Comparison of ENCODE assay signal across 28 mouse cellular contexts in the genomic region with DNA sequence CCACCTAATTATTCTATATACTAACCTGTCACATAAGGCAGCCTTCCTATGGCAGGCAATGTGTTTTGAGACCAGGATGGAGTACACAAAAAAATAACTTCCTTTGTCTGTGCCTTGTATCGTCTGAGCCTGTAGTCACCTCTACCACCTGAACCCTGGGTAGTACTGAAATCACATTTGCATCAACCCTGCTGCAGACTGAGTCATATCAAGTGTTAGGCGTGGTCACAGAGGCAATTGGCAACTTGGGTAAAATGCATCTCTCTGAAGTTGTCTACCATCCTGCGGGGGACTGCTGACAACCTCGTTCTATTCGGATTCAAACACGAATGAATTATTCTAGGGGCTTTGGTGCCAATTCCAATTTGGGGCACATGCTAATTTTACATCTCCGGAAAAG. TPM values are rescaled to one million over a fixed set of nuclear protein-coding genes. Genes with fewer than 3 reads are reported as not detected.
DNase-seq lines count a peak whose midpoint lies in the region; ATAC-seq lines count a peak whose summit lies in the region.
"Had no signal": no experiment of that assay in that cellular context is flagged by ENCODE, and none has a peak within 500 bp of the region (broad histone marks: within the 10 kb centered on the region; RNA-seq: fewer than 3 reads in every experiment).

No protein-coding gene starts in this region.

- no peak overlapping the region for H3K9ac ChIP-seq in forebrain, embryonic 13.5 days
- H3K9ac ChIP-seq in hindbrain, embryonic 11.5 days (ENCODE audit: low read depth, low read length): no peak overlapping the region
- H3K9ac ChIP-seq in hindbrain, embryonic 16.5 days (ENCODE audit: low read depth, low read length): no peak overlapping the region
- no peak overlapping the region for H3K9ac ChIP-seq in neural tube, embryonic 13.5 days
- H3K9ac ChIP-seq in neural tube, embryonic 15.5 days (replicated peaks): no peak overlapping the region
- H3K9ac ChIP-seq: embryonic facial prominence, embryonic 13.5 days; forebrain, embryonic 15.5 days; intestine, embryonic 15.5 days had no signal

- no peak for ATAC-seq in forebrain, embryonic 13.5 days
- no peak for ATAC-seq in hindbrain, embryonic 11.5 days (ENCODE audit: low FRiP score)
- no peak for ATAC-seq in hindbrain, embryonic 16.5 days
- no peak for ATAC-seq in neural tube, embryonic 13.5 days (ENCODE audit: low read depth)
- no peak for ATAC-seq in neural tube, embryonic 15.5 days (ENCODE audit: low FRiP score)
- ATAC-seq: forebrain, embryonic 15.5 days; intestine, embryonic 15.5 days; Patski had no signal

- no peaks in the 10 kb centered on the region for H3K27me3 ChIP-seq in forebrain, embryonic 10.5 days (ENCODE audit: poor library complexity, severe bottlenecking)
- H3K27me3 ChIP-seq in forebrain, embryonic 13.5 days: no peaks in the 10 kb centered on the region
- no peaks in the 10 kb centered on the region for H3K27me3 ChIP-seq in hindbrain, embryonic 11.5 days (ENCODE audit: control insufficient read depth, insufficient read depth, low read length)
- no peaks in the 10 kb centered on the region for H3K27me3 ChIP-seq in hindbrain, embryonic 16.5 days (replicated peaks; ENCODE audit: control insufficient read depth, insufficient read depth, low read length)
- no peaks in the 10 kb centered on the region for H3K27me3 ChIP-seq in neural tube, embryonic 13.5 days
- H3K27me3 ChIP-seq in neural tube, embryonic 15.5 days (replicated peaks): no peaks in the 10 kb centered on the region
- H3K27me3 ChIP-seq: embryonic facial prominence, embryonic 13.5 days; forebrain, embryonic 15.5 days; intestine, embryonic 15.5 days; Patski had no signal

- no peaks in the 10 kb centered on the region for H3K9me3 ChIP-seq in forebrain, embryonic 10.5 days
- no peaks in the 10 kb centered on the region for H3K9me3 ChIP-seq in forebrain, embryonic 13.5 days (replicated peaks)
- H3K9me3 ChIP-seq in hindbrain, embryonic 11.5 days (ENCODE audit: control insufficient read depth, low read length): no peaks in the 10 kb centered on the region
- no peaks in the 10 kb centered on the region for H3K9me3 ChIP-seq in hindbrain, embryonic 16.5 days (ENCODE audit: control insufficient read depth, low read length)
- H3K9me3 ChIP-seq in neural tube, embryonic 13.5 days: no peaks in the 10 kb centered on the region
- H3K9me3 ChIP-seq in neural tube, embryonic 15.5 days (replicated peaks): no peaks in the 10 kb centered on the region
- H3K9me3 ChIP-seq: embryonic facial prominence, embryonic 10.5 days; embryonic facial prominence, embryonic 13.5 days; forebrain, embryonic 15.5 days; G1E; intestine, embryonic 15.5 days had no signal

- no peaks in the 10 kb centered on the region for H3K36me3 ChIP-seq in forebrain, embryonic 10.5 days (replicated peaks)
- H3K36me3 ChIP-seq in forebrain, embryonic 13.5 days (ENCODE audit: poor library complexity, severe bottlenecking): peaks cover 14% of the 10 kb centered on the region
- H3K36me3 ChIP-seq in hindbrain, embryonic 11.5 days (ENCODE audit: control insufficient read depth, insufficient read depth, low read length): no peaks in the 10 kb centered on the region
- peaks cover 2% of the 10 kb centered on the region; the same call in 1 of the 2 replicates for H3K36me3 ChIP-seq in hindbrain, embryonic 16.5 days (ENCODE audit: control insufficient read depth, insufficient read depth, low read length)
- H3K36me3 ChIP-seq in neural tube, embryonic 13.5 days: peaks cover 51% of the 10 kb centered on the region
- peaks cover 32% of the 10 kb centered on the region for H3K36me3 ChIP-seq in neural tube, embryonic 15.5 days
- H3K36me3 ChIP-seq: embryonic facial prominence, embryonic 10.5 days; embryonic facial prominence, embryonic 13.5 days; G1E; intestine, embryonic 15.5 days had no signal

- DNase-seq in forebrain, embryonic 10.5 days (ENCODE audit: extremely low spot score, low spot score): no peak
- DNase-seq in hindbrain, embryonic 11.5 days (ENCODE audit: low spot score): no peak
- no peak for DNase-seq in adrenal gland, postnatal 36 days
- DNase-seq in yolk sac, embryonic 10.5 days (ENCODE audit: low spot score): no peak
- DNase-seq: adrenal gland, postnatal 10 days; cerebellum, adult 11 months; cerebellum, adult 8-10 months; cerebellum, postnatal 10 days; cerebellum, postnatal 36 days; embryo, embryonic 11 days; gastrocnemius, adult 2 months; gastrocnemius, postnatal 14 days; heart, adult 11 months; kidney, adult 11 months had no signal

- no peak overlapping the region for H3K4me3 ChIP-seq in forebrain, embryonic 10.5 days
- H3K4me3 ChIP-seq in forebrain, embryonic 13.5 days: no peak overlapping the region
- no peak overlapping the region for H3K4me3 ChIP-seq in hindbrain, embryonic 11.5 days (ENCODE audit: low read depth, low read length)
- H3K4me3 ChIP-seq in hindbrain, embryonic 16.5 days (ENCODE audit: low read length): no peak overlapping the region
- no peak overlapping the region for H3K4me3 ChIP-seq in neural tube, embryonic 13.5 days
- no peak overlapping the region for H3K4me3 ChIP-seq in neural tube, embryonic 15.5 days (replicated peaks)
- H3K4me3 ChIP-seq: embryonic facial prominence, embryonic 10.5 days; embryonic facial prominence, embryonic 13.5 days; erythroblast, embryonic 14.5 days; forebrain, embryonic 15.5 days; gastrocnemius, adult 2 months; intestine, embryonic 15.5 days had no signal

- 94% methylated on average over 7 of the region's 7 CpGs for WGBS in forebrain, embryonic 10.5 days
- WGBS in forebrain, embryonic 13.5 days: 90% methylated on average over 7 of the region's 7 CpGs
- 93% methylated on average over 7 of the region's 7 CpGs for WGBS in hindbrain, embryonic 11.5 days
- WGBS in hindbrain, embryonic 16.5 days: 85% methylated on average over 7 of the region's 7 CpGs
- 91% methylated on average over 7 of the region's 7 CpGs for WGBS in neural tube, embryonic 13.5 days
- 90% methylated on average over 7 of the region's 7 CpGs for WGBS in neural tube, embryonic 15.5 days

- H3K4me1 ChIP-seq in forebrain, embryonic 10.5 days: peaks cover 63% of the 10 kb centered on the region
- H3K4me1 ChIP-seq in forebrain, embryonic 13.5 days: peaks cover 46% of the 10 kb centered on the region
- peaks cover 18% of the 10 kb centered on the region for H3K4me1 ChIP-seq in hindbrain, embryonic 11.5 days (replicated peaks; ENCODE audit: control insufficient read depth, insufficient read depth, low read length)
- H3K4me1 ChIP-seq in hindbrain, embryonic 16.5 days (ENCODE audit: control insufficient read depth, insufficient read depth, low read depth, low read length): peaks cover 14% of the 10 kb centered on the region
- H3K4me1 ChIP-seq in neural tube, embryonic 13.5 days (replicated peaks): peaks cover 55% of the 10 kb centered on the region
- H3K4me1 ChIP-seq in neural tube, embryonic 15.5 days: peaks cover 32% of the 10 kb centered on the region

- H3K27ac ChIP-seq in forebrain, embryonic 10.5 days: peak overlapping the region; percentile 22; the same call in 1 of the 2 replicates
- no peak overlapping the region for H3K27ac ChIP-seq in forebrain, embryonic 13.5 days
- peak overlapping the region; percentile 42; the same call in 1 of the 2 replicates for H3K27ac ChIP-seq in hindbrain, embryonic 11.5 days (ENCODE audit: low read depth, low read length)
- H3K27ac ChIP-seq in hindbrain, embryonic 16.5 days (ENCODE audit: low read depth, low read length): no peak overlapping the region
- H3K27ac ChIP-seq in neural tube, embryonic 13.5 days (replicated peaks): peak overlapping the region; percentile 49
- no peak overlapping the region for H3K27ac ChIP-seq in neural tube, embryonic 15.5 days (replicated peaks)
- H3K27ac ChIP-seq: embryonic facial prominence, embryonic 13.5 days; forebrain, embryonic 15.5 days; gastrocnemius, adult 2 months; intestine, embryonic 15.5 days had no signal

- H3K4me2 ChIP-seq in forebrain, embryonic 13.5 days: no peak overlapping the region
- H3K4me2 ChIP-seq in hindbrain, embryonic 11.5 days (replicated peaks; ENCODE audit: low read depth, low read length): no peak overlapping the region
- H3K4me2 ChIP-seq in hindbrain, embryonic 16.5 days (ENCODE audit: low read length): no peak overlapping the region
- H3K4me2 ChIP-seq in neural tube, embryonic 13.5 days: no peak overlapping the region
- H3K4me2 ChIP-seq in neural tube, embryonic 15.5 days: no peak overlapping the region
- H3K4me2 ChIP-seq: embryonic facial prominence, embryonic 13.5 days; forebrain, embryonic 15.5 days; heart, embryonic 11.5 days; intestine, embryonic 15.5 days had no signal

RNA-seq across cellular contexts. Expression of gene Cntn2, which starts 37.0 kb away (rescaled TPM):
- polyA plus RNA-seq in forebrain, embryonic 10.5 days (2016; fragmentation: Nextera tagmentation; extraction: Ambion mirVana): 2.8 and 5.5 TPM in 2 replicates
- 53.6 and 68.9 TPM in 2 replicates for polyA plus RNA-seq in forebrain, embryonic 13.5 days (2015; fragmentation: Nextera tagmentation; extraction: Ambion mirVana)
- 45.9 and 68.9 TPM in 2 replicates for polyA plus RNA-seq in hindbrain, embryonic 11.5 days (2014; fragmentation: Nextera tagmentation; extraction: Ambion mirVana)
- 24.3 and 31.0 TPM in 2 replicates for polyA plus RNA-seq in hindbrain, embryonic 16.5 days (2015; fragmentation: Nextera tagmentation; extraction: Ambion mirVana)
- polyA plus RNA-seq in neural tube, embryonic 13.5 days (2015; fragmentation: Nextera tagmentation; extraction: Ambion mirVana): 84.9 and 102 TPM in 2 replicates
- 17.7 and 22.1 TPM in 2 replicates for polyA plus RNA-seq in neural tube, embryonic 15.5 days (2015; fragmentation: Nextera tagmentation; extraction: Ambion mirVana)
- not detected for total RNA-seq in adrenal gland, postnatal 36 days (2021)
- total RNA-seq: adrenal gland, adult 18-20 months; hematopoietic stem cell, adult 5-6 weeks had no signal
- polyA plus RNA-seq: G1E had no signal

Comparison
In these comparisons a context has a peak if more than half of its experiments do, and no peak if none do; other contexts are left out.
1. H3K27ac ChIP-seq: peak in forebrain, embryonic 10.5 days (single experiment), hindbrain, embryonic 11.5 days (single experiment) and neural tube, embryonic 13.5 days (single experiment); none in forebrain, embryonic 13.5 days (single experiment), hindbrain, embryonic 16.5 days (single experiment) and neural tube, embryonic 15.5 days (single experiment).